Mouse (Mus musculus): ENCODE results near the gene Dock2. TPM values are rescaled to one million over a fixed set of nuclear protein-coding genes. Genes with fewer than 3 reads are reported as not detected.

Gene Dock2
- polyA plus RNA-seq, 2 experiments, result 1.6 to 2.6 TPM

GRCm38 (mm10) chr11:34242979-34243378 is 540.7 kb downstream of the Dock2 start:
- Histone ChIP-seq H3K27me3 (ENCODE audit: control insufficient read depth, insufficient read depth, low read length) (no peaks in the 10 kb centered on the region), H3K9me3 (ENCODE audit: control insufficient read depth, low read length) (no peaks in the 10 kb centered on the region), H3K4me3 (replicated peaks; ENCODE audit: low read length) (no peak overlapping the region), H3K27ac (replicated peaks; ENCODE audit: low read depth, low read length) (no peak overlapping the region), H3K4me1 (ENCODE audit: control insufficient read depth, insufficient read depth, low read length) (no peaks in the 10 kb centered on the region), H3K36me3 (ENCODE audit: control insufficient read depth, insufficient read depth, low read length) (no peaks in the 10 kb centered on the region), H3K9ac (ENCODE audit: low read depth, low read length, severe bottlenecking) (no peak overlapping the region), H3K4me2 (replicated peaks; ENCODE audit: low read depth, low read length, severe bottlenecking) (no peak overlapping the region)
- WGBS, result 46% methylated on average over 6 of the region's 6 CpGs
- ATAC-seq (ENCODE audit: low FRiP score, low read depth) (no peak), DNase-seq (ENCODE audit: low spot score) (no peak)
- TF ChIP-seq POLR2A (IDR thresholded peaks at IDR 0.05; ENCODE audit: borderline replicate concordance, extremely low read depth, insufficient read depth, insufficient read length), result no peak

DNA sequence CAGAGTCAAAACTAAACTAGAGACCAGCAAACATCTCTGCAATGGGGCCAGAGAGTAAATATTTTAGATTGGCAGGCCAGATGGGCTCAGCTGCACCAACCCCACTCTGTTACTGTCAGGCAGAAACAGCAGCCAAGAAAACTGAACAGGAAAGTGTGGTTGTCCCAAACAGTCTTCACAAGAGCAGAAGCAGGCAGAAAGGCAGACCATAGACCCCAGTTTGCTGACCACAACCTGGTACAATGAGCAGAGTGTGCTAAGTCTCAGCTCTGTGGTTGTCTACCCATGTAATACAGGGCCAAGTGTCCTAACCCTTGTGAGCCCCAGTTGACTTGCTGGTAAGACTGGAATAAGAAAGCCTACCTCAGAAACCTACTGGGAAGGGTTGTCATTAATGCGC is 543.4 kb downstream of the Dock2 start:
- ATAC-seq (ENCODE audit: low FRiP score, low read depth) (no peak), DNase-seq (ENCODE audit: low spot score) (no peak)
- Histone ChIP-seq H3K27ac (replicated peaks; ENCODE audit: low read depth, low read length) (no peak overlapping the region), H3K4me3 (replicated peaks; ENCODE audit: low read length) (no peak overlapping the region), H3K9ac (ENCODE audit: low read depth, low read length, severe bottlenecking) (no peak overlapping the region), H3K4me2 (replicated peaks; ENCODE audit: low read depth, low read length, severe bottlenecking) (no peak overlapping the region), H3K4me1 (ENCODE audit: control insufficient read depth, insufficient read depth, low read length) (no peaks in the 10 kb centered on the region), H3K9me3 (ENCODE audit: control insufficient read depth, low read length) (no peaks in the 10 kb centered on the region), H3K36me3 (ENCODE audit: control insufficient read depth, insufficient read depth, low read length) (no peaks in the 10 kb centered on the region), H3K27me3 (ENCODE audit: control insufficient read depth, insufficient read depth, low read length) (no peaks in the 10 kb centered on the region)
- no peak for TF ChIP-seq POLR2A (IDR thresholded peaks at IDR 0.05; ENCODE audit: borderline replicate concordance, extremely low read depth, insufficient read depth, insufficient read length)
- WGBS, result 100% methylated on average over 1 of the region's 1 CpGs

GRCm38 (mm10) chr11:34239691-34240090 is 544.0 kb downstream of the Dock2 start:
- no peak overlapping the region for H3K9ac ChIP-seq (ENCODE audit: low read depth, low read length, severe bottlenecking)
- H3K9me3 ChIP-seq (ENCODE audit: control insufficient read depth, low read length), result no peaks in the 10 kb centered on the region
- no peak for TF ChIP-seq POLR2A (IDR thresholded peaks at IDR 0.05; ENCODE audit: borderline replicate concordance, extremely low read depth, insufficient read depth, insufficient read length)
- no peak overlapping the region for H3K27ac ChIP-seq (replicated peaks; ENCODE audit: low read depth, low read length)
- DNase-seq (ENCODE audit: low spot score) (no peak), ATAC-seq (ENCODE audit: low FRiP score, low read depth) (no peak)
- no peaks in the 10 kb centered on the region for H3K27me3 ChIP-seq (ENCODE audit: control insufficient read depth, insufficient read depth, low read length)
- H3K4me2 ChIP-seq (replicated peaks; ENCODE audit: low read depth, low read length, severe bottlenecking), result no peak overlapping the region
- 73% methylated on average over 2 of the region's 2 CpGs for WGBS
- no peaks in the 10 kb centered on the region for H3K36me3 ChIP-seq (ENCODE audit: control insufficient read depth, insufficient read depth, low read length)
- H3K4me1 ChIP-seq (ENCODE audit: control insufficient read depth, insufficient read depth, low read length), result no peaks in the 10 kb centered on the region
- H3K4me3 ChIP-seq (replicated peaks; ENCODE audit: low read length), result no peak overlapping the region

DNA sequence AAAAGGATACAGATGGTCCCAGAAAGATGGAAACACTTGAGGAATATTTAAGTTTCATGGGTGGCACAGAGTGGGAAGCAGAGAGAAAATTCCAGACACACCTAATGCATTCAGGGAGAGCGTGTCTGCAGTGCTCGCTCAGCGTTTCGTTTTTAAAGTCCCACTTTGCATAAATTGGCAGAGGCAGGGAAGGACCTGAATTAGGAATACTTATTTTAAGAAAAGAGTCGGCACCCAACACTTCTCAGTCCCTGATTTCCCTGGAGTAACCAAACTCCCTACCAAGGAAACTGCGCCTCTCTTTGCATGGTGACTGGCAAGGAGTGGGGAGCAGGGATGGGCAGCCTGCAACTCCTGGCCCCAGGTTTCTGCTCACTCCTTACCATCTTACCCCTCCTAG is 546.8 kb downstream of the Dock2 start:
- Histone ChIP-seq H3K36me3 (ENCODE audit: control insufficient read depth, insufficient read depth, low read length) (no peaks in the 10 kb centered on the region), H3K4me3 (replicated peaks; ENCODE audit: low read length) (no peak overlapping the region), H3K4me2 (replicated peaks; ENCODE audit: low read depth, low read length, severe bottlenecking) (no peak overlapping the region), H3K9ac (ENCODE audit: low read depth, low read length, severe bottlenecking) (no peak overlapping the region), H3K4me1 (ENCODE audit: control insufficient read depth, insufficient read depth, low read length) (no peaks in the 10 kb centered on the region), H3K27ac (replicated peaks; ENCODE audit: low read depth, low read length) (no peak overlapping the region), H3K9me3 (ENCODE audit: control insufficient read depth, low read length) (no peaks in the 10 kb centered on the region), H3K27me3 (ENCODE audit: control insufficient read depth, insufficient read depth, low read length) (no peaks in the 10 kb centered on the region)
- no peak for ATAC-seq (ENCODE audit: low FRiP score, low read depth)
- DNase-seq (ENCODE audit: low spot score), result no peak
- no peak for TF ChIP-seq POLR2A (IDR thresholded peaks at IDR 0.05; ENCODE audit: borderline replicate concordance, extremely low read depth, insufficient read depth, insufficient read length)
- 79% methylated on average over 6 of the region's 6 CpGs for WGBS

GRCm38 (mm10) chr11:34236091-34236759 is 547.5 kb downstream of the Dock2 start:
- ATAC-seq (ENCODE audit: low FRiP score, low read depth) (no peak), DNase-seq (ENCODE audit: low spot score) (no peak)
- Histone ChIP-seq H3K4me3 (replicated peaks; ENCODE audit: low read length) (no peak overlapping the region), H3K27ac (replicated peaks; ENCODE audit: low read depth, low read length) (no peak overlapping the region), H3K9me3 (ENCODE audit: control insufficient read depth, low read length) (no peaks in the 10 kb centered on the region), H3K36me3 (ENCODE audit: control insufficient read depth, insufficient read depth, low read length) (no peaks in the 10 kb centered on the region), H3K4me2 (replicated peaks; ENCODE audit: low read depth, low read length, severe bottlenecking) (no peak overlapping the region), H3K4me1 (ENCODE audit: control insufficient read depth, insufficient read depth, low read length) (no peaks in the 10 kb centered on the region), H3K9ac (ENCODE audit: low read depth, low read length, severe bottlenecking) (no peak overlapping the region), H3K27me3 (ENCODE audit: control insufficient read depth, insufficient read depth, low read length) (no peaks in the 10 kb centered on the region)
- 54% methylated on average over 5 of the region's 5 CpGs for WGBS
- no peak for TF ChIP-seq POLR2A (IDR thresholded peaks at IDR 0.05; ENCODE audit: borderline replicate concordance, extremely low read depth, insufficient read depth, insufficient read length)
